Mouse (Mus musculus): Measurements from ENCODE around the gene Spg11.

DNA sequence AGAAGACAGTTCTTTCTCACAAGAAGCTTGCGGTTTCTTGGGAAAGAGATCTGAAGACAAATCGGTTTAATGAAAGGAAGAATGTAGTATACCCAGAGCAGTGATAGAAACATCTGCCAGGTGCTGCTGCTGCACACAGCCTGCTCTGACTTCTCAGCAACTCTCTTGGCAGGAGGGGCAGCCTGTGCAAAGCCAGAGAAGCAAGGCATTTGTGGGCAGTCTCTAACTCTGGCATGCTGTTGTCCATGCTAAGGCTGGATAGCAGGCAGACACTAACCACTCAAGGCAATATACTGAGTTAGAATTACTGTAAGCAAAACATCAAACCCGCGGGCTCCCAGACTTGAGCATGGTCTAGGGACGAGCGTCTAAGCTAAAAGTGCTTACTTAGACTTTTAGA lies 41.5 kb upstream of the Spg11 start:
- TF ChIP-seq CTCF (IDR thresholded peaks at IDR 0.05; ENCODE audit: borderline replicate concordance, extremely low read depth, insufficient read depth, insufficient read length) (no peak), POLR2A (IDR thresholded peaks at IDR 0.05; ENCODE audit: borderline replicate concordance, extremely low read depth, insufficient read depth, insufficient read length, poor library complexity, severe bottlenecking) (no peak)
